Mouse (Mus musculus): Measurements from ENCODE around the gene 4930519G04Rik.
"Not testable (repeated sequence)": the region's sequence is repeated elsewhere in the genome, so short reads cannot be mapped to it uniquely, and the experiment has no call there.

Gene 4930519G04Rik

GRCm38 (mm10) chr5:114915854-114916253 is 62.4 kb downstream of the 4930519G04Rik start:
- no peak for DNase-seq

GRCm38 (mm10) chr5:114916777-114917176 is 63.3 kb downstream of the 4930519G04Rik start:
- DNase-seq, result no peak

GRCm38 (mm10) chr5:114917357-114917756 is 63.9 kb downstream of the 4930519G04Rik start:
- DNase-seq, result not testable (repeated sequence)

GRCm38 (mm10) chr5:114921551-114922365 is 68.3 kb downstream of the 4930519G04Rik start:
- no peak for DNase-seq

- no peak for DNase-seq
Measured at GRCm38 (mm10) chr5:114922366-114922731, 68.9 kb downstream of the 4930519G04Rik start.

GRCm38 (mm10) chr5:114922998-114923473 is 69.6 kb downstream of the 4930519G04Rik start, which contains the start of gene Oasl1:
Oasl1 (plus strand) TSS chr5:114923240.
- DNase-seq, result peak; percentile 30

- DNase-seq, result no peak
Measured at GRCm38 (mm10) chr5:114926153-114926684, 72.8 kb downstream of the 4930519G04Rik start.

- DNase-seq, result no peak
Measured at GRCm38 (mm10) chr5:114926753-114927152, 73.3 kb downstream of the 4930519G04Rik start.

- no peak for DNase-seq
Measured at GRCm38 (mm10) chr5:114931626-114932025, 78.2 kb downstream of the 4930519G04Rik start.

- DNase-seq, result no peak
Measured at GRCm38 (mm10) chr5:114933206-114933605, 79.7 kb downstream of the 4930519G04Rik start.
